Comparison of ENCODE assay signal across 8 mouse cellular contexts in genomic region chr4:132491748-132492147, GRCm38 (mm10). TPM values are rescaled to one million over a fixed set of nuclear protein-coding genes. Genes with fewer than 3 reads are reported as not detected.
A peak's percentile ranks its signal among the peaks of the same experiment; 100 is the strongest.
DNase-seq lines count a peak whose midpoint lies in the region; ATAC-seq lines count a peak whose summit lies in the region.

No protein-coding gene starts in this region.

- no peak for ATAC-seq in erythroblast, adult 5-6 weeks (replicated peaks; ENCODE audit: low FRiP score, poor library complexity, severe bottlenecking)

- intact Hi-C loops in heart, postnatal 10 days (cut with DNase I), result no loop called here
- intact Hi-C loops in left cerebral cortex, postnatal 10 days (cut with DNase I), result no loop called here

- DNase-seq in heart, adult 9 months (ENCODE audit: low spot score in 2 of 2), result peak; percentile 16 to 23
- no peak for DNase-seq in heart, postnatal 10 days
- DNase-seq in adrenal gland, adult (ENCODE audit: inconsistent age in 2 of 2, low spot score in 1 of 2), result peak; percentile 46 to 87
- DNase-seq in kidney, postnatal 10 days, result peak; percentile 83
- peak; percentile 65 for DNase-seq in lung, postnatal 10 days
- no peak for DNase-seq in spleen, postnatal 36 days (ENCODE audit: low spot score in 2 of 2)
- DNase-seq in left cerebral cortex, postnatal 10 days (ENCODE audit: extremely low spot score in 1 of 2, low spot score in 2 of 2), result no peak

RNA-seq across cellular contexts. Expression of gene Sesn2, which starts 18.6 kb away (rescaled TPM):
- total RNA-seq in heart, postnatal 10 days (2021), result 1 to 10 TPM; 4.5 to 5.5 TPM
- 3.7 and 4.6 TPM in 2 replicates for total RNA-seq in erythroblast, adult 5-6 weeks (2015; ENCODE audit: low replicate concordance)
- total RNA-seq in erythroblast, adult 5-6 weeks (2017; ENCODE audit: low replicate concordance), result 5.8 and 6.6 TPM in 2 replicates
- 10 to 100 TPM; 10.3 to 13.0 TPM for total RNA-seq in left cerebral cortex, postnatal 10 days (2021)

RNA-seq across cellular contexts. Expression of gene Med18, which starts 28.0 kb away (rescaled TPM):
- total RNA-seq in heart, postnatal 10 days (2021), result 1 to 10 TPM; 6.7 to 7.1 TPM
- 2.5 and 5.6 TPM in 2 replicates for total RNA-seq in erythroblast, adult 5-6 weeks (2015; ENCODE audit: low replicate concordance)
- total RNA-seq in erythroblast, adult 5-6 weeks (2017; ENCODE audit: low replicate concordance), result 2.8 and 4.0 TPM in 2 replicates
- 10 to 100 TPM in 1 of 2 experiments, 1 to 10 TPM in 1; 7.8 to 10.1 TPM for total RNA-seq in left cerebral cortex, postnatal 10 days (2021)

RNA-seq across cellular contexts. Expression of gene Atpif1, which starts 41.7 kb away (rescaled TPM):
- 100 to 1,000 TPM; 546 to 631 TPM for total RNA-seq in heart, postnatal 10 days (2021)
- 715 and 778 TPM in 2 replicates for total RNA-seq in erythroblast, adult 5-6 weeks (2015; ENCODE audit: low replicate concordance)
- total RNA-seq in erythroblast, adult 5-6 weeks (2017; ENCODE audit: low replicate concordance), result 2,175 and 2,816 TPM in 2 replicates
- 100 to 1,000 TPM; 662 to 668 TPM for total RNA-seq in left cerebral cortex, postnatal 10 days (2021)

RNA-seq across cellular contexts. Expression of gene Dnajc8, which starts 43.6 kb away (rescaled TPM):
- total RNA-seq in heart, postnatal 10 days (2021), result 10 to 100 TPM; 71.0 to 77.5 TPM
- total RNA-seq in erythroblast, adult 5-6 weeks (2015; ENCODE audit: low replicate concordance), result 75.0 and 117 TPM in 2 replicates
- 262 and 314 TPM in 2 replicates for total RNA-seq in erythroblast, adult 5-6 weeks (2017; ENCODE audit: low replicate concordance)
- 10 to 100 TPM; 74.6 to 83.5 TPM for total RNA-seq in left cerebral cortex, postnatal 10 days (2021)

Comparison
In these comparisons a context has a peak if more than half of its experiments do, and no peak if none do; other contexts are left out.
1. DNase-seq: peak in heart, adult 9 months (2 of 2), adrenal gland, adult (2 of 2), kidney, postnatal 10 days (single experiment) and lung, postnatal 10 days (single experiment); none in heart, postnatal 10 days (0 of 2), spleen, postnatal 36 days (0 of 2) and left cerebral cortex, postnatal 10 days (0 of 2).